Mouse (Mus musculus) neural tube, embryonic 14.5 days (tissue): ENCODE results near the gene Pip5kl1. TPM values are rescaled to one million over a fixed set of nuclear protein-coding genes. Genes with fewer than 3 reads are reported as not detected.

ENCODE experiments used
- ATAC-seq: fragments of 200-750 bp; cut with Nextera tagmentation; 2 replicates; pipeline ENCODE4 v1.8.0; 2017; ENCODE audit warnings: low read depth, mild to moderate bottlenecking, moderate TSS enrichment, moderate library complexity
- H3K27ac ChIP-seq: fragments of 300-500 bp; sonication (generic); 2 replicates; pipeline ENCODE4 v1.5.1; 2014; ENCODE audit warnings: low read depth, mild to moderate bottlenecking, control low read depth, low read length, moderate library complexity, mixed read lengths
- H3K27me3 ChIP-seq: fragments of 300-500 bp; sonication (generic); 2 replicates; pipeline ENCODE4 v1.6.1; 2014; ENCODE audit warnings: low read length; ENCODE audit not compliant: control insufficient read depth, insufficient read depth
- H3K36me3 ChIP-seq: fragments of 300-500 bp; sonication (generic); 2 replicates; pipeline ENCODE4 v1.6.1; 2014; ENCODE audit warnings: low read length, mixed read lengths; ENCODE audit not compliant: control insufficient read depth, insufficient read depth
- H3K4me1 ChIP-seq: fragments of 300-500 bp; sonication (generic); 2 replicates; pipeline ENCODE4 v1.6.1; 2014; ENCODE audit warnings: low read length; ENCODE audit not compliant: control insufficient read depth, insufficient read depth
- H3K4me2 ChIP-seq: fragments of 300-500 bp; sonication (generic); 2 replicates; pipeline ENCODE4 v1.6.1; 2014; ENCODE audit warnings: mild to moderate bottlenecking, low read depth, low read length, control low read depth
- H3K4me3 ChIP-seq: fragments of 300-500 bp; sonication (generic); 2 replicates; pipeline ENCODE4 v1.5.1; 2014; ENCODE audit warnings: low read depth, low read length, control low read depth, mixed read lengths
- H3K9ac ChIP-seq: fragments of 300-500 bp; sonication (generic); replicated peaks from 2 replicates; pipeline ENCODE4 v1.6.1; 2014; ENCODE audit warnings: low read depth, mild to moderate bottlenecking, control low read depth, low read length, mixed read lengths
- H3K9me3 ChIP-seq: fragments of 300-500 bp; sonication (generic); 2 replicates; pipeline ENCODE4 v1.6.1; 2016; ENCODE audit warnings: low read length; ENCODE audit not compliant: control insufficient read depth
- WGBS: fragments of 180-500 bp; shearing (Covaris S2); extraction: QIAGEN DNeasy Blood & Tissue Kit; methylation state at CpG from one replicate; pipeline ENCODE4 v1.1.7; 2014; 5-methylcytosine and 5-hydroxymethylcytosine counted together
- polyA plus RNA-seq: library from polyadenylated mRNA; unstranded; fragments of >200 nt; fragmentation: Nextera tagmentation; extraction: Ambion mirVana; gene quantifications from 2 replicates; pipeline ENCODE4 v1.2.1, GENCODE M21; 2014

Gene Pip5kl1
- polyA plus RNA-seq, 1 experiment from 2014 or later, result 17.1 TPM

DNA sequence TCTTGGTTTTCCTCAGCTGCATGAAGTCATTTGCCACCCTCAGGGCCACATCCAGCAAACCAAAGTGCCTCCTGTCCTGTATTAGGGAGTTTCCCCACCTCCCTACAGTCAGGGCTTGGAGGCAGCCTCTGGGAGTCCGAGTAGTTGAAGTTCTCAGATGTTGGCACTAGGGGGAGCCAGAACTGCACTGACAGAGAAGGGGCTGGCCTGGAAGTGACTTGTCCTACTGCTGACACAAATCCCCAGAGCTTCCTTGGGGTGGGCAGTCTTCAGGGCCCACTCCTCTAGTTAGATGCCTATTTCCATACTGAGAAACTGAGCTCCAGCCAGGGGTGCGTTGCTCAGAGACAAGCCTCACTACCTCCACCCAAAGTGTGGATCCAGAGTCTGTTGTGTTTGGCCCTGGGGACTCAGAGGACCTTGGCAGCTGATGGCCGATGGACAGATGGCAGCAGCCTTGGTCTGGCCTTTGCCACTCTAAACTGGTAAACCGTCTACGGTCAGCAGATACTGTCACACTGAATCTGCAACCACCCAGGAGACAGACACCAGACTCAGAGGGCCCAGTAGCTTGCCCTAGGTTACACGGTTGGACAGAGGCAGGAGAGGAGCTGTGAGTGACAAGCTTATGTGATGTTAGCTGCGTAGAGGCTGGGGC, 57.3 kb downstream of the Pip5kl1 start:
- H3K27me3 ChIP-seq, result no peaks in the 10 kb centered on the region
- H3K9ac ChIP-seq, result no peak overlapping the region
- ATAC-seq, result no peak; the same call in 1 of the 2 replicates
- H3K36me3 ChIP-seq, result no peaks in the 10 kb centered on the region
- 50% methylated on average over 7 of the region's 7 CpGs for WGBS
- no peak overlapping the region for H3K4me2 ChIP-seq
- H3K4me1 ChIP-seq, result peaks cover 19% of the 10 kb centered on the region
- H3K27ac ChIP-seq, result no peak overlapping the region
- no peaks in the 10 kb centered on the region for H3K9me3 ChIP-seq
- H3K4me3 ChIP-seq, result no peak overlapping the region

Other genes with a start within 250 kb of the Pip5kl1 start
- 47.7 and 48.3 TPM in 2 replicates for gene Ciz1, start 222.5 kb upstream of the Pip5kl1 start, polyA plus RNA-seq
- gene Dnm1, start 221.5 kb upstream of the Pip5kl1 start, polyA plus RNA-seq, result 102 and 146 TPM in 2 replicates
- 157 and 198 TPM in 2 replicates for gene 1110008P14Rik, start 192.9 kb upstream of the Pip5kl1 start, polyA plus RNA-seq
- 0.35 and 0.40 TPM in 2 replicates for gene Lcn2, start 186.5 kb upstream of the Pip5kl1 start, polyA plus RNA-seq
- gene Ptges2, start 178.9 kb upstream of the Pip5kl1 start, polyA plus RNA-seq, result 58.1 and 65.9 TPM in 2 replicates
- gene Naif1, start 124.3 kb upstream of the Pip5kl1 start, polyA plus RNA-seq, result 4.9 and 5.4 TPM in 2 replicates
- 39.8 and 43.6 TPM in 2 replicates for gene Slc25a25, start 123.4 kb upstream of the Pip5kl1 start, polyA plus RNA-seq
- 6.7 and 7.3 TPM in 2 replicates for gene Fam102a, start 39.5 kb upstream of the Pip5kl1 start, polyA plus RNA-seq
- 143 and 157 TPM in 2 replicates for gene Dpm2, start 3.9 kb upstream of the Pip5kl1 start, polyA plus RNA-seq
- gene 9430097D07Rik, start 887 bp downstream of the Pip5kl1 start, polyA plus RNA-seq, result 0.98 and 1.2 TPM in 2 replicates
- gene St6galnac4, start 12.3 kb downstream of the Pip5kl1 start, polyA plus RNA-seq, result 30.4 and 35.1 TPM in 2 replicates
- 5.2 and 5.4 TPM in 2 replicates for gene St6galnac6, start 24.9 kb downstream of the Pip5kl1 start, polyA plus RNA-seq
- 78.6 and 85.0 TPM in 2 replicates for gene Ak1, start 47.0 kb downstream of the Pip5kl1 start, polyA plus RNA-seq
- gene Eng, start 71.8 kb downstream of the Pip5kl1 start, polyA plus RNA-seq, result 13.0 and 22.9 TPM in 2 replicates
- 14.6 and 15.3 TPM in 2 replicates for gene Fpgs, start 129.3 kb downstream of the Pip5kl1 start, polyA plus RNA-seq
- gene Cdk9, start 138.3 kb downstream of the Pip5kl1 start, polyA plus RNA-seq, result 54.4 and 57.5 TPM in 2 replicates
- 41.2 and 51.2 TPM in 2 replicates for gene Sh2d3c, start 146.3 kb downstream of the Pip5kl1 start, polyA plus RNA-seq
- gene 6330409D20Rik, start 166.2 kb downstream of the Pip5kl1 start, polyA plus RNA-seq, result 3.9 TPM in 2 replicates
- 56.0 and 57.6 TPM in 2 replicates for gene Tor2a, start 182.4 kb downstream of the Pip5kl1 start, polyA plus RNA-seq
- gene Ttc16, start 200.8 kb downstream of the Pip5kl1 start, polyA plus RNA-seq, result 0.36 and 0.82 TPM in 2 replicates
- gene Ptrh1, start 201.0 kb downstream of the Pip5kl1 start, polyA plus RNA-seq, result 3.7 and 4.8 TPM in 2 replicates
- gene Cfap157, start 209.6 kb downstream of the Pip5kl1 start, polyA plus RNA-seq, result 0.48 TPM in 2 replicates